14 mouse cellular contexts compared by ENCODE assay signal in the genomic region with DNA sequence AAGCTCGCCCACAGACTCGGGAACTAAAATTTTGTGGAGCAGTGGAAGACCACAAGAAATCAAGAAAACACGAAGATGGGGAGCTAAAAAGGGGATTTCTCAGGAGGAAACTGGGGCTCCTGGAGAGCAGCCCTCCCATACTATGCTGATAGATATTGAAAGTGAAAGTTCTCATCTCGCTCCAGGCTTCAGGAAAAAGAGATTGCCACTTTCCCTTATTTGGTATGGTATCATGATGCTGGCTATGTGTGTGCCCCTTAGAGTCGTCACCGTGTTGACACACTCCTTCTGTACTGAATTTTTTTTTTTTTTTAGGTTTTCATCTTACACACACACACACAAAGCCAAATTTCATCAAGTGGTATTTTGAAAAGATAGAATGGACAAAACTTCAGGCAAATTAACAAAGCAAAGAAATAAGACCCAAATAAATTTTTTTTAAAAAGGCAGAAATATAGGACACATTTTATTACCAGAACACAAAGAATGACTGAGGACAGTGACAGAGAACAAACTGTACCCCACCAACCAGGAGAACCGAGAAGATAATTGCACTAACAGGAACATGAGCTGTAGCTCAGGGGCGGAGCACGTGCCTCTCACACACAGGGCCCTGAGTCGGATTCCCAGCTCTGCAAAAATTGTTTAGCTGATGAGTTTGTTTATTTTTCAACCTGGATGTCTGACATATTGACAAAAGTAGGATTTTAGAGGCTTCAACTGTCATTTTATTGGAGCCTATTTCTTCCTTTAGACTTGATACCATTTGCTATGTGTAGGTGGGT.
DNase-seq lines count a peak whose midpoint lies in the region; ATAC-seq and TF ChIP-seq lines count a peak whose summit lies in the region.
"Had no signal": no experiment of that assay in that cellular context is flagged by ENCODE, and none has a peak within 500 bp of the region (broad histone marks: within the 10 kb centered on the region; RNA-seq: fewer than 3 reads in every experiment).

No protein-coding gene starts in this region.

- H3K36me3 ChIP-seq in heart, embryonic 15.5 days: no peaks in the 10 kb centered on the region
- no peaks in the 10 kb centered on the region for H3K36me3 ChIP-seq in C2C12 (ENCODE audit: control insufficient read depth, insufficient read depth)
- H3K36me3 ChIP-seq in liver, embryonic 15.5 days (replicated peaks): no peaks in the 10 kb centered on the region
- H3K36me3 ChIP-seq: limb, embryonic 15.5 days; neural tube, embryonic 12.5 days had no signal

- H3K4me1 ChIP-seq in heart, embryonic 15.5 days (replicated peaks): no peaks in the 10 kb centered on the region
- H3K4me1 ChIP-seq in liver, embryonic 15.5 days (replicated peaks): no peaks in the 10 kb centered on the region
- H3K4me1 ChIP-seq: limb, embryonic 15.5 days; neural tube, embryonic 12.5 days had no signal

- H3K9me3 ChIP-seq in heart, embryonic 15.5 days (replicated peaks): no peaks in the 10 kb centered on the region
- no peaks in the 10 kb centered on the region for H3K9me3 ChIP-seq in liver, embryonic 15.5 days (replicated peaks)
- H3K9me3 ChIP-seq: limb, embryonic 15.5 days; neural tube, embryonic 12.5 days had no signal

- H3K4me3 ChIP-seq in heart, embryonic 15.5 days: no peak overlapping the region
- H3K4me3 ChIP-seq in C2C12 (ENCODE audit: insufficient read depth, poor library complexity, severe bottlenecking): peak overlapping the region; percentile 25
- no peak overlapping the region; the same call in 1 of the 2 replicates for H3K4me3 ChIP-seq in liver, embryonic 15.5 days (replicated peaks)
- H3K4me3 ChIP-seq: limb, embryonic 15.5 days; neural tube, embryonic 12.5 days had no signal

- H3K79me2 ChIP-seq in C2C12 (ENCODE audit: control insufficient read depth, insufficient read depth): no peaks in the 10 kb centered on the region

- H3K27me3 ChIP-seq in heart, embryonic 15.5 days: no peaks in the 10 kb centered on the region
- no peaks in the 10 kb centered on the region for H3K27me3 ChIP-seq in C2C12 (ENCODE audit: control insufficient read depth, insufficient read depth, insufficient read length)
- H3K27me3 ChIP-seq in liver, embryonic 15.5 days: no peaks in the 10 kb centered on the region
- H3K27me3 ChIP-seq: limb, embryonic 15.5 days; neural tube, embryonic 12.5 days had no signal

- H3K27ac ChIP-seq in heart, embryonic 15.5 days: no peak overlapping the region
- no peak overlapping the region for H3K27ac ChIP-seq in liver, embryonic 15.5 days (replicated peaks)
- H3K27ac ChIP-seq: kidney, postnatal 0 days; limb, embryonic 15.5 days; neural tube, embryonic 12.5 days had no signal

- ATAC-seq in heart, embryonic 15.5 days (replicated peaks; ENCODE audit: insufficient number of reproducible peaks, insufficient read depth, low FRiP score, low read depth): no peak
- ATAC-seq in activated CD4-positive, CD25-positive, alpha-beta regulatory T cell, adult 4 months: peak; percentile 68
- no peak for ATAC-seq in liver, embryonic 15.5 days (ENCODE audit: insufficient read depth)

- 61% methylated on average over 10 of the region's 10 CpGs for WGBS in heart, embryonic 15.5 days
- WGBS in liver, embryonic 15.5 days (ENCODE audit: insufficient replicate concordance): 55% methylated on average over 10 of the region's 10 CpGs

- no peak overlapping the region for H3ac ChIP-seq in C2C12 (ENCODE audit: control insufficient read depth, insufficient read length, low read depth)

- no peak for DNase-seq in heart, postnatal 25 days (ENCODE audit: low spot score)
- DNase-seq in cerebellum, postnatal 36 days: no peak
- DNase-seq in layer of hippocampus, postnatal 10 days (ENCODE audit: low spot score in 2 of 2): no peak
- no peak for DNase-seq in spleen, postnatal 10 days (ENCODE audit: low spot score in 2 of 2)
- DNase-seq: cerebellum, postnatal 25 days; right cerebral cortex, adult 18-20 months had no signal

- intact Hi-C loops in heart, postnatal 25 days (cut with DNase I): no loop called here

- H3K79me3 ChIP-seq in C2C12 (ENCODE audit: low read depth): no peaks in the 10 kb centered on the region

- no peak for TF ChIP-seq CTCF in C2C12 (IDR thresholded peaks at IDR 0.05; ENCODE audit: control insufficient read depth, insufficient read depth, insufficient read length)

- H3K9ac ChIP-seq in heart, embryonic 15.5 days: no peak overlapping the region
- H3K9ac ChIP-seq in liver, embryonic 15.5 days: no peak overlapping the region
- H3K9ac ChIP-seq: limb, embryonic 15.5 days; neural tube, embryonic 12.5 days had no signal

- H3K4me2 ChIP-seq in heart, embryonic 15.5 days: peak overlapping the region; percentile 19
- H3K4me2 ChIP-seq in liver, embryonic 15.5 days: peak overlapping the region; percentile 17; the same call in 1 of the 2 replicates
- H3K4me2 ChIP-seq: limb, embryonic 15.5 days; midbrain, embryonic 11.5 days; neural tube, embryonic 12.5 days had no signal

TF ChIP-seq in C2C12, 6 proteins besides CTCF, POLR2A, EP300 and RAD21:
- no peak for TF ChIP-seq MYOG (IDR thresholded peaks at IDR 0.05; ENCODE audit: control insufficient read depth, extremely low read depth, insufficient read length)
- no peak for TF ChIP-seq CEBPB (IDR thresholded peaks at IDR 0.05; ENCODE audit: low read depth)
- TF ChIP-seq USF1 (IDR thresholded peaks at IDR 0.05; ENCODE audit: low read depth): no peak
- no peak for TF ChIP-seq MAX (IDR thresholded peaks at IDR 0.05)
- TF ChIP-seq FOSL1 (IDR thresholded peaks at IDR 0.05; ENCODE audit: insufficient read depth, low read length, poor library complexity, severe bottlenecking): no peak
- no peak for TF ChIP-seq MYOD1 (IDR thresholded peaks at IDR 0.05; ENCODE audit: control insufficient read depth, insufficient read length, low read depth)
